Mouse (Mus musculus) heart, embryonic 16.5 days (tissue): ENCODE data around the gene Nucks1. TPM values are rescaled to one million over a fixed set of nuclear protein-coding genes. Genes with fewer than 3 reads are reported as not detected.

Experiments used
- ATAC-seq: fragments of 200-750 bp; cut with Nextera tagmentation; replicated peaks from 2 replicates; pipeline ENCODE4 v1.8.0; 2017; ENCODE audit warnings: moderate number of reproducible peaks; ENCODE audit not compliant: insufficient read depth, low FRiP score; ENCODE audit errors: extremely low read depth
- H3K27ac ChIP-seq: fragments of 300-500 bp; sonication (generic); 2 replicates; pipeline ENCODE4 v1.5.1; 2014; ENCODE audit warnings: mild to moderate bottlenecking, low read length, control low read depth, moderate library complexity
- H3K27me3 ChIP-seq: fragments of 300-500 bp; sonication (generic); 2 replicates; pipeline ENCODE4 v1.6.1; 2014; ENCODE audit warnings: low read length, mixed read lengths; ENCODE audit not compliant: control insufficient read depth, insufficient read depth
- H3K36me3 ChIP-seq: fragments of 300-500 bp; sonication (generic); 2 replicates; pipeline ENCODE4 v1.6.1; 2014; ENCODE audit not compliant: control insufficient read depth, insufficient read depth
- H3K4me1 ChIP-seq: fragments of 300-500 bp; sonication (generic); 2 replicates; pipeline ENCODE4 v1.6.1; 2014; ENCODE audit warnings: low read length, mixed read lengths; ENCODE audit not compliant: control insufficient read depth, insufficient read depth
- H3K4me2 ChIP-seq: fragments of 300-500 bp; sonication (generic); 2 replicates; pipeline ENCODE4 v1.6.1; 2014; ENCODE audit warnings: low read depth, mild to moderate bottlenecking, control low read depth, low read length
- H3K4me3 ChIP-seq: fragments of 300-500 bp; sonication (generic); 2 replicates; pipeline ENCODE4 v1.5.1; 2014; ENCODE audit warnings: mild to moderate bottlenecking, control low read depth, low read length
- H3K9ac ChIP-seq: fragments of 300-500 bp; sonication (generic); 2 replicates; pipeline ENCODE4 v1.6.1; 2014; ENCODE audit warnings: low read length, control low read depth
- H3K9me3 ChIP-seq: fragments of 300-500 bp; sonication (generic); replicated peaks from 2 replicates; pipeline ENCODE4 v1.6.1; 2016; ENCODE audit warnings: low read length; ENCODE audit not compliant: control insufficient read depth
- WGBS: fragments of 180-500 bp; shearing (Covaris S2); extraction: QIAGEN DNeasy Blood & Tissue Kit; methylation state at CpG from one replicate; pipeline ENCODE4 v1.1.7; 2014; 5-methylcytosine and 5-hydroxymethylcytosine counted together
- polyA plus RNA-seq: library from polyadenylated mRNA; unstranded; fragments of >200 nt; fragmentation: Nextera tagmentation; extraction: Ambion mirVana; gene quantifications from 2 replicates; pipeline ENCODE4 v1.2.1, GENCODE M21; 2015

Gene Nucks1
- polyA plus RNA-seq, 1 experiment from 2014 or later, result 46.9 TPM

GRCm38 (mm10) chr1:131968556-131968955, 58.2 kb downstream of the Nucks1 start:
- H3K27ac ChIP-seq, result no peak overlapping the region
- H3K9me3 ChIP-seq, result no peaks in the 10 kb centered on the region
- no peak overlapping the region for H3K9ac ChIP-seq
- H3K36me3 ChIP-seq, result no peaks in the 10 kb centered on the region
- no peak for ATAC-seq
- H3K4me1 ChIP-seq, result peaks cover 23% of the 10 kb centered on the region
- H3K4me2 ChIP-seq, result no peak overlapping the region
- H3K4me3 ChIP-seq, result no peak overlapping the region
- H3K27me3 ChIP-seq, result peaks cover 24% of the 10 kb centered on the region
- 35% methylated on average over 3 of the region's 3 CpGs for WGBS

GRCm38 (mm10) chr1:131968983-131969382, 58.6 kb downstream of the Nucks1 start:
- Histone ChIP-seq H3K36me3 (no peaks in the 10 kb centered on the region), H3K4me2 (no peak overlapping the region), H3K9me3 (no peaks in the 10 kb centered on the region), H3K4me3 (no peak overlapping the region), H3K9ac (no peak overlapping the region), H3K27ac (no peak overlapping the region), H3K4me1 (peaks cover 19% of the 10 kb centered on the region), H3K27me3 (peaks cover 25% of the 10 kb centered on the region)
- 68% methylated on average over 6 of the region's 6 CpGs for WGBS
- ATAC-seq, result no peak

- Histone ChIP-seq H3K27ac (no peak overlapping the region), H3K4me3 (no peak overlapping the region), H3K9ac (no peak overlapping the region), H3K4me1 (peaks cover 15% of the 10 kb centered on the region), H3K4me2 (no peak overlapping the region), H3K27me3 (peaks cover 22% of the 10 kb centered on the region), H3K9me3 (no peaks in the 10 kb centered on the region), H3K36me3 (no peaks in the 10 kb centered on the region)
- WGBS, result 51% methylated on average over 4 of the region's 4 CpGs
- no peak for ATAC-seq
Observed at GRCm38 (mm10) chr1:131969825-131970224, 59.5 kb downstream of the Nucks1 start.

GRCm38 (mm10) chr1:131970322-131970660, 60.0 kb downstream of the Nucks1 start:
- H3K27ac ChIP-seq, result no peak overlapping the region
- no peaks in the 10 kb centered on the region for H3K9me3 ChIP-seq
- no peak overlapping the region for H3K4me2 ChIP-seq
- WGBS, result 63% methylated on average over 5 of the region's 5 CpGs
- peaks cover 15% of the 10 kb centered on the region for H3K4me1 ChIP-seq
- peaks cover 18% of the 10 kb centered on the region for H3K27me3 ChIP-seq
- H3K36me3 ChIP-seq, result no peaks in the 10 kb centered on the region
- ATAC-seq, result no peak; the same call in 1 of the 2 replicates
- H3K4me3 ChIP-seq, result no peak overlapping the region
- H3K9ac ChIP-seq, result no peak overlapping the region

GRCm38 (mm10) chr1:131970661-131971520, 60.6 kb downstream of the Nucks1 start:
- Histone ChIP-seq H3K27ac (no peak overlapping the region), H3K9ac (0 out of 2 replicates have a peak overlapping the region, but pooled peaks have one; percentile 7), H3K4me2 (peak overlapping the region; percentile 14), H3K4me1 (peaks cover 15% of the 10 kb centered on the region), H3K9me3 (no peaks in the 10 kb centered on the region), H3K27me3 (peaks cover 13% of the 10 kb centered on the region), H3K36me3 (no peaks in the 10 kb centered on the region), H3K4me3 (no peak overlapping the region)
- WGBS, result 22% methylated on average over 16 of the region's 16 CpGs
- 0 out of 2 replicates have a peak, but pooled peaks have one; percentile 10 for ATAC-seq

- Histone ChIP-seq H3K27ac (no peak overlapping the region), H3K4me1 (peaks cover 15% of the 10 kb centered on the region), H3K27me3 (peaks cover 12% of the 10 kb centered on the region), H3K4me3 (no peak overlapping the region), H3K36me3 (no peaks in the 10 kb centered on the region), H3K4me2 (no peak overlapping the region), H3K9ac (no peak overlapping the region), H3K9me3 (no peaks in the 10 kb centered on the region)
- no peak for ATAC-seq
- 48% methylated on average over 15 of the region's 15 CpGs for WGBS
Observed at GRCm38 (mm10) chr1:131971771-131972497, 61.6 kb downstream of the Nucks1 start.

GRCm38 (mm10) chr1:131972498-131973334, 62.4 kb downstream of the Nucks1 start:
- Histone ChIP-seq H3K4me2 (no peak overlapping the region), H3K9me3 (no peaks in the 10 kb centered on the region), H3K36me3 (no peaks in the 10 kb centered on the region), H3K9ac (no peak overlapping the region), H3K27ac (no peak overlapping the region), H3K27me3 (peaks cover 12% of the 10 kb centered on the region), H3K4me3 (no peak overlapping the region), H3K4me1 (peaks cover 15% of the 10 kb centered on the region)
- WGBS, result 49% methylated on average over 13 of the region's 13 CpGs
- no peak for ATAC-seq

GRCm38 (mm10) chr1:131973991-131974390, 63.7 kb downstream of the Nucks1 start:
- H3K4me1 ChIP-seq, result peaks cover 15% of the 10 kb centered on the region
- WGBS, result 80% methylated on average over 6 of the region's 6 CpGs
- H3K9ac ChIP-seq, result no peak overlapping the region
- ATAC-seq, result no peak
- H3K4me2 ChIP-seq, result no peak overlapping the region
- peaks cover 12% of the 10 kb centered on the region for H3K27me3 ChIP-seq
- H3K27ac ChIP-seq, result no peak overlapping the region
- no peak overlapping the region for H3K4me3 ChIP-seq
- H3K9me3 ChIP-seq, result no peaks in the 10 kb centered on the region
- no peaks in the 10 kb centered on the region for H3K36me3 ChIP-seq
